Mouse (Mus musculus): ENCODE data around the gene Rab38.

DNA sequence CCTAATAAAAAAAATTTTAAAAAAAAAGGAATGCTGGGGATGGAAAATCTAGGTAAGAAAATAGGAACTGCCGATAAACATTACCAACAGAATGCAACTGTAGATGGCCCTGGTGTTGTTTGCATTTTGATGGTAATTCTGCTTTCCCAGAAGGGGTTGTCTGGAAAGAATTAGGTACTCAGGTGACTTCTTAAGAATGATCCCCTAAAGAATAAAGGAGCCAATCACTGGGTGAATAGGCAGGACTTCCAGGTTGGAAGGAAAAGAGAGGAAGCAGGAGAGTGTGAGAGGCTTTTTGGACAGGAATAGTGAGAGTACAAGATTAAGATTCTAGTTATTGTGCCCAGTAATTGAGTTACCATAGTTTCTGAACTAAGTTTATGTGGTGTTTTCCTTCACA lies 24.8 kb upstream of the Rab38 start:
- no peak for TF ChIP-seq POLR2A (IDR thresholded peaks at IDR 0.05; ENCODE audit: borderline replicate concordance, control insufficient read depth, low read depth, low read length)
- no peak for TF ChIP-seq CTCF (IDR thresholded peaks at IDR 0.05; ENCODE audit: control insufficient read depth, insufficient read depth, low read length)

Data from bone marrow, adult 2 months (tissue).